Mouse (Mus musculus): ENCODE results near the gene Snrk.

Snrk gene

GRCm38 (mm10) chr9:122117112-122117616 lies at the start of gene Snrk:
Snrk (plus strand) TSS chr9:122117266.
- DNase-seq, result peak; percentile 86

GRCm38 (mm10) chr9:122067654-122068053 lies 49.4 kb upstream of the Snrk start:
- no peak for DNase-seq

- DNase-seq, result no peak
Measured at GRCm38 (mm10) chr9:122069560-122070174, 47.4 kb upstream of the Snrk start.

GRCm38 (mm10) chr9:122073980-122074379 lies 43.1 kb upstream of the Snrk start:
- no peak for DNase-seq

- no peak for DNase-seq
Measured at GRCm38 (mm10) chr9:122074575-122074974, 42.5 kb upstream of the Snrk start.

GRCm38 (mm10) chr9:122078456-122078855 lies 38.6 kb upstream of the Snrk start:
- DNase-seq, result no peak

GRCm38 (mm10) chr9:122083698-122084097 lies 33.4 kb upstream of the Snrk start:
- no peak for DNase-seq

GRCm38 (mm10) chr9:122084175-122084574 lies 32.9 kb upstream of the Snrk start:
- DNase-seq, result no peak

- no peak for DNase-seq
Measured at GRCm38 (mm10) chr9:122084636-122085035, 32.4 kb upstream of the Snrk start.

GRCm38 (mm10) chr9:122085055-122085454 lies 32.0 kb upstream of the Snrk start:
- no peak for DNase-seq

- DNase-seq, result no peak
Measured at GRCm38 (mm10) chr9:122085550-122086205, 31.4 kb upstream of the Snrk start.

GRCm38 (mm10) chr9:122087086-122087485 lies 30.0 kb upstream of the Snrk start:
- DNase-seq, result no peak

- DNase-seq, result no peak
Measured at GRCm38 (mm10) chr9:122091171-122091570, 25.9 kb upstream of the Snrk start.

GRCm38 (mm10) chr9:122091782-122092228 lies 25.3 kb upstream of the Snrk start:
- DNase-seq, result peak; percentile 10

- no peak for DNase-seq
Measured at GRCm38 (mm10) chr9:122094171-122094570, 22.9 kb upstream of the Snrk start.

- no peak for DNase-seq
Measured at GRCm38 (mm10) chr9:122096822-122097511, 20.1 kb upstream of the Snrk start.

GRCm38 (mm10) chr9:122097535-122097934 lies 19.5 kb upstream of the Snrk start:
- no peak for DNase-seq

GRCm38 (mm10) chr9:122100584-122101127 lies 16.4 kb upstream of the Snrk start:
- no peak for DNase-seq

- no peak for DNase-seq
Measured at GRCm38 (mm10) chr9:122101196-122101595, 15.9 kb upstream of the Snrk start.

GRCm38 (mm10) chr9:122103550-122104284 lies 13.3 kb upstream of the Snrk start:
- DNase-seq, result no peak

- DNase-seq, result no peak
Measured at GRCm38 (mm10) chr9:122104285-122104829, 12.7 kb upstream of the Snrk start.

GRCm38 (mm10) chr9:122107701-122108375 lies 9.2 kb upstream of the Snrk start:
- no peak for DNase-seq

Measured in thymus, postnatal 25 days (tissue).